Mouse (Mus musculus) T-cell, adult 66 days (primary cell): ENCODE measurements around the gene Oprm1. TPM values are rescaled to one million over a fixed set of nuclear protein-coding genes. Genes with fewer than 3 reads are reported as not detected.

Experiments used
- total RNA-seq, 2 experiments: library from RNA; stranded (reverse); gene quantifications; 3 replicates in 1 of 2; 4 replicates in 1 of 2; pipeline ENCODE4 v1.2.4; 2023

Gene Oprm1
- total RNA-seq = not detected

GRCm38 (mm10) chr10:6758206-6758605, at the start of gene Oprm1:
Gene Oprm1 (plus strand): TSS chr10:6758506.

GRCm38 (mm10) chr10:6761287-6761811, 3.0 kb downstream of the Oprm1 start, which contains the start of gene Gm10945:
Gene Gm10945 (minus strand): TSS chr10:6761761.

GRCm38 (mm10) chr10:7052315-7053017, 294.2 kb downstream of the Oprm1 start, which contains the start of gene Ipcef1:
Gene Ipcef1 (minus strand): TSS chr10:7052478.

Other genes with a start within 250 kb of the Oprm1 start
- gene Gm10945, start 3.3 kb downstream of the Oprm1 start, total RNA-seq = not detected